Mouse (Mus musculus) hematopoietic stem cell, adult 5-6 weeks (primary cell): Measurements from ENCODE around the gene Ube2l6. TPM values are rescaled to one million over a fixed set of nuclear protein-coding genes. Genes with fewer than 3 reads are reported as not detected.
A peak's percentile ranks its signal among the peaks of the same experiment; 100 is the strongest.

Experiments used
- ATAC-seq, 2 experiments: fragments of 125-278 bp in 1 of 2; replicated peaks in 1 of 2; 2 replicates each; pipeline ENCODE4 v1.8.0; 2016 to 2017; ENCODE audit warnings: inconsistent platforms in 2 of 2, mild to moderate bottlenecking in 2 of 2, moderate number of reproducible peaks in 2 of 2, low read depth in 1 of 2, moderate TSS enrichment in 1 of 2; ENCODE audit not compliant: low FRiP score in 2 of 2, poor library complexity in 2 of 2, severe bottlenecking in 2 of 2, insufficient read depth in 1 of 2, low TSS enrichment in 1 of 2
- total RNA-seq: library from RNA; stranded (forward); fragments of 172-1452, 232-1000 nt; gene quantifications from 2 replicates; pipeline ENCODE4 v1.2.3, GENCODE M21; 2017

Gene Ube2l6
- total RNA-seq, 1 experiment from 2014 or later, result 43.4 TPM

DNA sequence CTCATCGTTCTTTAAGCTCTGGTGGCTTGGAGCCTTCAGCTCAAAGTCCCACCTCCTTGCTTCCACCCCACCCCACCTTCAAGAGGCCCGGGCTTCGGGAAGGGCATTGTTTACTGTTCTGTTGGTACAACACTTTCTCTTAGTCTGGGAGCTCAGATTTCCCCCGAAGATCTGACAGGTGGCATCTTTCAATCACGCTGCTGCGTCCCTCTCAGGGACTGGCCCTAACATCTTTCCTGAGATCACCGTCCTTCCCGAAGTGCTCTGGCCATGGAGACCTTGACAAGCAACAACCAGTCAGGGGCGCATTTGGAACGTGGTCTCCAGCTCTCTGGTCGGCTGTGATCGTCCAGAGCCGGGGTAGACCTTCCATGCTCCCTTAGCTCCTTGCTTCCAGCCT, 23.9 kb downstream of the Ube2l6 start, which contains the start of gene Smtnl1:
Gene Smtnl1, minus strand, starts transcription at position 101 of the 400 bp plus-strand sequence.
- no peak for ATAC-seq

DNA sequence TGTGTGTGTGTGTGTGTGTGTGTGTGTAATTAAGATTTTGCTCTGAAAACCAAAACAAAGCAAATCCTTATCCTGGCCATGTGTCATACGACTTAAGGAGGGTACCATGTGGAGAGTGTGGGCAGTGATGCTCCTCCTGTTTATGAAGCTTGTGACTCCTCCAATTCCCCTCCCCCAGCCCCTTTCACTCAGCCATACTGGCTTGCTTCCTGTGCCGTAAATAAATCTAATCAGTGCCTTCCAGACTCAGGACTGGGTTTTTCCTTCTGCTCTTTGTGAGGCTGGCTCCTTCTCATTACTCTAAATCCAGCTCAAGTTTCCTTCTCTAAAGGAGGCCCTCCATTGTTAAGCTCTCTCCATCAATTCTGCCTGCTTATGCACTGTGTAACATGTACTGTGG, 24.6 kb downstream of the Ube2l6 start:
- no peak for ATAC-seq

DNA sequence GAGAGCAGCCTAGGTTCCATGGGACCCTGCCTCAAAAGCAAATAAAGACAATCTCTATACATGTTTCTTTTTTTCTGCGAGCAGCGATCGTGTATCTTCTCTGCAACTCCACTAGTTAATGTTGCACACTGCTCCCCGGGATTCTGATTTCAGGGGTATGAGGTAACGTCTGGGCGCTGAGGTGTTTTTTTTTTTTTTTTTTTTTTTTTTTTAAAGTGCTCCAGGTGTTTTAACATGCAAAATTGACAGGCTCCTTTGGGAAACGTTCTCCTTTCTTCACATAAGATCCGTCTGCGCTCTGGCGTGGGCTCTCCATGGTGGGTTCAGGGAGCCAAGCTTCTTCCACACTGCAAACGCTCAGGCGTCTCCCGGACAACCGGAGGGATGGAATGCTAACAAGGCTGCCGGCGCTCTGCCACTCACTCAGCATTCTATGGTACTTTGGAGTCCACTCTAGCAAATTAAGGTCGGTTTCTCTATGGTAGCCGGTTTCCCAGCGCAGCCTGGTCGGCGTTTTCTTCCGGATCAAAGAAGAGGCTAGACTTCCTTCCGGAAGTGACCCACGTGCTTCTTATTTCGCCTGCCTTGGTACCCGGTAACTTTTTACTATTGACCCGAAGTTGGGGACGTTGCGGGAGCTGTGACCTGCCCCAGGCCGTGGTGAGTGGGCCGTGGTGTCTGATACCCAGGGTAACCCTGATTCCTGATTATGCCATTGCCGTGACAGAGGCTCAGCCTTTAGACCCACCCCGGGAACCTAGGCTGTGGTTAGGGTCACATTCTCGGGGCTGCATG, 28.1 kb downstream of the Ube2l6 start, which contains the start of gene Timm10:
Gene Timm10, plus strand, starts transcription at position 510 of the 795 bp plus-strand sequence.
- peak; percentile 85 to 93 for ATAC-seq

DNA sequence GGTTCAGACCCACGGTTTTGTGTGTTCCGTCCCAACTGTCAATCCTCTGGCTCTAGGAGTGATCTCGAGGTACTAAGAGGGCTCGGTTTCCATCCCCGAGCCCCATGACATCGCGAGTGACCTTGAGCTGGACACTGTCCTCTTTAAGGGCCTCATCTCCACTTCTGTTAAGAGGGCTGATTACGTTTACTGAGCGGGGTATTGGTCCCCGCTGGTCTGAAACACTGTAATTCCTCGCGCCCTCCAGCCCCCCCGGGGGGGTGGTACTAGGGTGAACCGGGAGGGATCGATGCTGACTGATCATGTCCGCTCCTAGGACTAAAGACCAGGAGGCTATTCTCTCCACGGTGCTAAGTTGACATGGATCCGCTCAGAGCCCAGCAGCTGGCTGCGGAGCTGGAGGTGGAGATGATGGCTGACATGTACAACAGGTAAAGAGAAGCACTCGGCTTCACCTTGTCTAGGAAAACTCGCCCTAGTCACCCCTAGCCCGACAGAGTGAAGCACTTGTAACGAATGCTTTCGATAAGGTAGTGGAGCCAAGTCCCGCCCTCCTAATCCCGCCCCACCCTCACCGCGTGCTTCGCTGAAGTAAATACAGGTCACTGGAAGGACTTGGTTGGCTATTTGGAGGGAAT, 28.8 kb downstream of the Ube2l6 start:
- 0 out of 4 replicates have a peak, but pooled peaks of 1 of the 2 experiments have one; percentile 6 for ATAC-seq

DNA sequence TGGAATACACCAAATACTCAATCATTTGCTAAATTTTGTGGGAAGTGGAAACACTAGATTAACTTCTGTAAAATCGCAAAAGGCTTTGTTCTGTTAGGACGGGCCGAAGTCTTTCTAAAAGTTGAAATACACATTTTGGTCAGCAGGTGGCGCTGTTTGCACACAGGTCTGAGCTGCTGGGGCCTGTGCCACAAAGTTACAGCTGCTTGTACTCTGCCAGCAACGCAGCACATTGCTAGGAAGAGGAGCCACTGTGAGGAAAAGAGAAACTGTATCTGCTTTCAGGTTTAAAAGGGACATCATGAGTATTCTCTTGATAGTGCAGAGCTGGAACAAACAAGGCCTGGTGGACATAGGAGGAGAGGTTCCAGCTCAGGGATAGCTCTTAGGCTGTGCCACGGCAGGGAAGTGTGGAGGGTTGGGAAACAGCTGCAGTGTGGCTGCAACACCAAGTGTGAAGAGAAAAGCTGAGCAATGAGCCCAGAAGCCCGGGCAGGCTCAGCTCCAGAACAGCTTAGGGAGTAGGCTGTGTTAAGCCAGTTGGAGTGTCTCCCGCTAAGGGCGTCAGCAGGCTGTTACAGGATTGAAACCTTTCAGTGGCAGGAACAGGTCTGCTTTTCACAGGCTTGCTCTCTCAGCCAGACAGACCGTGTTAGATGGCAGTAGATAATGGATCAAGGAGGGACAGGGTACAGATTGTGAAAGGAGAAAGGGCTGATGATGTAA, 33.2 kb downstream of the Ube2l6 start:
- peak; percentile 61 to 78 for ATAC-seq

DNA sequence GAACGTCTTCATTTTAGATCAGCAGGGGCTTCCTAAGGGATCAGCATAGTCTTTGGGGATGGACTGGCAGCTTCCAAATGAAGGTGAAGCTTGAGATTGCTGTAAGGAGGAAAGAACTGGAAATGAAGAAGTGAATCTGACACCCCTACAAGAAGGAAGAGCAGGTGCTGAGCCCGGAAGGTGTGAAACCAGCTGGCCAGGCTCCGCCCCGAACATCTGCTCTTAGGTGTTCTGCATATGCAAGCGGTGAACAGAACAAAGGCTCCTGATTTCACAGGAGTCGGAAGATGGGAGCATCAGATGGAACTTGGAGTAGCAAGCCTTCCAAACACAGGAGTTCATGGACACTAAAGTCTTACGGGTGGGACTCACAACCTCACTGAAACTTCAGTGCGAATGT, 38.5 kb downstream of the Ube2l6 start:
- ATAC-seq, result no peak

DNA sequence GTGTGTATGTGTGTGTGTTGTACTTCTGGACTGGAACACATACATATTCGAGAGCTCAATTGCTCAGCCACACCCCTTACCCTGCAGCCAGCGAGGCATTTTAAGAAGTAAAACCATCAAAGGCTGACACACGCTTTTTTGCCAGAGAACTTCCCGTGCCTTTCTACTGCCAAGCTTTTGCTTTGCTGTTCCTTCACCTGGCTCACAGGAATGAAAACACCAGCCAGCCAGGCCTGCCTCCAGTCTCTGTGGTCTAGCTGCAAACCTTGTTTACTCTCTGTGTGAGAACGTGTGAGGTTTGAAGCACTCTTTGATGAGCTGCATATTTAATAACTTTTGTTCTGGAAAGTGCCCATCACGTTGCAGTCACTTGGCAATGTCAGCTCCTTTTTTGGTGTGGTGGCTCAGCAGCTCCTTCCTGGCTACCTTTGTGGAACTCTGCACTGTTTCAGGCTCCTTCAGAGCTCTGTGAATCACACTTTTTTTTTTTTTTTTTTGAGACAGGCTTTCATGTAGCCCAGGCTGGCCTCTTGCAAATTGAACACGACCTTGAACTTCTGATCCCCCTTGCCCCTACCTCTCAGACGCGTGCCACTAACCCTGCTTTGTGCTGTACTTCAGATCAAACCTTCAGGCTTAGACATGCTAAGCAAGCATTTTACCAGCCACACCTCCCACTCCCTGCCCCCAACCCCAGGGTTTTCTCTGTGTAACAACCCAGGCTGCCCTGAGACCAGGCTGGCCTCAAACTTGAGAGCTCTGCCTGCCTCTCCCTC, 39.4 kb downstream of the Ube2l6 start:
- no peak for ATAC-seq

DNA sequence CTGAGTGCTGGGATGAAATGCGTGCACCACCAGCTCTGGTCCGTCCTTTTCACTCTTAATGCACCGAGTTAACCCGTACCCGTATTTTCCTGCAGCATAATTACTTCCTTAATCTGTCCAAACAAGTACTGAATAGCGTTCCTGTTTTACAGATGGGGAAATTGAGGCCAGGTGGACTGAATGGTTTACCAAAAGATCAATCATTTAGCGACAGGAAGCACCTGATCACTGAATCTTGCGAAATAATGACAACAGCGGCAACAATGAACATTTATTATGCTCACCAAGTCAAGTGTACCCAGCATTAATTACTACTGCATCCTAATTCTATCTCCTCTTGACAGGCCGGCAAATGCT, 39.9 kb downstream of the Ube2l6 start, which contains the start of gene Slc43a1:
Gene Slc43a1, plus strand, starts transcription at position 258 of the 357 bp plus-strand sequence.
- ATAC-seq, result no peak

DNA sequence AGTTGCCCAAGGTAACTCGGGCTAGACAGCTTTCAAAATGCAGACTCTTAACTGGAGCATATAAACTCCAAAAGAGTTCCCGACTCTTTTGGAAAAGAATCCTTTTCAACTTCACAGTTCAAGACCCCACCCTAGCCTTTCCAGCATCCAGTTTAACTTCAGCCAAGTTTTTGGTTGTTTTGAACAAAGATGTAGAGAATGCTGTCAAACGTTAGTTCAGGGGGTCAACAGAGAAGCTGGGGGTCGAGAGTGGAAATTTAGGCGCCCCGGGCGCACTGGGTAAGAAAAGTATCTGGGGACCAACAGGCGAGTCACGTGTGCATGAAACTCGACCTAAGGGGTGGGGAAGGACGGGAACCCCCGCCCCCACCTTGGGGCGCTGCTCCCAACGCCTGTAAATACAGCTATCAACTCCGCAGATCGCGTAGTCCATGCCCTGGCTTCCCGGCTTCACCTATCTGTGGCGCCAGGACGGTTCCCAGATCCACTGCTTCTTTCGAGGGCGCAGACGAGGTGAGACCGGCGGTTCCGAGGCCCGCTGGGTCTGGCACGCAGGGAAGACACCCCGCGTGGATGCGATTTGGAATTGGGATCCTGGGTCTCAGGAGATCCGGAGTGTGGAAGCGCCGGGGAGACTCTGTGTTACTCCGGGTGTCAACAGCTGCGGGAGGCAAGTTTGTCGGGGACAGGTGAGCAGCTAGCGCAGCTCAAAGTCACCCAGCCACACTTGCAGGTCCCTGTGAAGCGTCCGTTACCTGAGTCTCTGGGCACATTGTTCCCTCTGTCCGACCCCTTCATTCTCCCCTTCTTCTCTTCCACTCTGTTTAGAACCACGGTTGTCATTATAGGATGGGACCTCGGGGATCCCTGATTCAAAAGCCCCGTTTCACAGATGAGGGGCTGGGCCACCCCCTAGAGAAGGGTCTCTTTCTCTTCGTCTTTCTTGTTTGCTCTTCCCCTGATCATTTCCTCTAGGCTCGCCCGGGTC, 40.7 kb downstream of the Ube2l6 start:
- ATAC-seq, result no peak

DNA sequence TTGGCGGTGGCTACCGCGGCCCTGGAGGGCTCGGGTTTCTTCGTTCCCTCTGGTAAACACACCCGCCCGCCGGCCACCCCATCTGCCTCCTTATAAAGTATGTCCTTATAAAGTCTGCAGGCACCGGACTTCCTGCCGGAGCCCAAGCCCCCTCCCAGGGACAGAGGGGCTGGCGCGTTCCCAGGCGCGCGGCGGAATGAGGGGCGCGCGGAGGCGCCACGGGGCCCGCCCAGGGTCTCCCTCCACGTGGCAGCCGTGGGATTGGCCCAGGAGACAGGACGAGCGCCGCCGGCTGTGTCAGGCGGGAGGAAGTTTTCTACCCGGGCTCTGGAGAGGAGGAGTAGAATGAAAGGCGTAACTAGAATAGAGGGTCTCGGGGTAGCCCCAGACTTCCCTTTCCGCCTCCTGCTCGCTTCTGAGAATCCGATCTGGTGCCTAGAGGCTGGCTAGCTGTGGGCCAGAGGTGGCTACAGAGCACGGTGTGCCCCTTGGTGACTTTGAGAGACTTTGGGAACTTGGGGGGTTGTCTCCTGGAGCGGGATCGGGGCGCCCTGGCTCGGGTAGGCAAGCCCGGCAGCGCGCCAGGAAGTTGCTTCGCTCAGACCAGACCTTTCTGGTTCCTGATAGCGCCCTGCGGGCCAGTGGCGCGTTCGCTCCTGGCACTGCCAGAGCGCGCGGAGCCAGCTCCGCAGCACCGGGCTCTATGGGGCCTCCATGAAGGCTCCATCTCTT, 41.6 kb downstream of the Ube2l6 start:
- ATAC-seq, result peak; percentile 59 to 75

DNA sequence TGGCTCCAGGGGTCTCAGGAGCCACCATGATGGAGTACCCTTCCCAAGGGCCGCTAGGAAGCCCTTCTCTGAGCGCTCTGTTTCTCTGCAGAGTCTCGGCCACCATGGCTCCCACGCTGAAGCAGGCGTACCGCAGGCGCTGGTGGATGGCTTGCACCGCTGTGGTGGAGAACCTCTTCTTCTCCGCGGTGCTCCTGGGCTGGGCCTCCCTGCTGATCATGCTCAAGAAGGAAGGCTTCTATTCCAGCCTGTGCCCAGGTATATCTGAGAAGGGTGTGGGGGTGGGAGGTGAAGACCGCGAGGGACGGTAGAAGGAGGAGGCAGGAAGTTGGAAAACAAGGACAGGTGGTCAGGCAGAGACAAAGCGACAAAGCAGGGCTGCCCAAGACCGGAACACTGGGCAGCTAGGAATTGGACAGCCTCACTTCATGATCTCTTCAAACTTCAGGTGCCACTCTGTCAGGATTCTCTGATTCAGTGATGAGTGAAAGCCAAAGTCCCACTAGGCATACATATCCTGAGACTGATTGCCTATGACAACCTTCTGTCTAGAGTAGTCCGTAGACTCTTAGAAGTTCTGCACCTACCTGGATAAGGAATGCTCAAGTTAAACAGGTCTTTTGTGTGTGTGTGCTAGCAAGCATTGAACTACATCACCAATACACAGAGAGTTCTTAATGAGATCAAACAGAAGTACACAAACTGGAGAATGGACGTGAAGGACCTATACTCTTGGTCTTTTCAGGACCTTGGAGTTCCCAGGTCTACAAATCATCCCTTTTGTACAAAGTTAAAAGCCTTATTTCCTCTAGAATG, 42.3 kb downstream of the Ube2l6 start:
- ATAC-seq, result peak; percentile 3 to 16; a peak in 1 of 4 replicates

DNA sequence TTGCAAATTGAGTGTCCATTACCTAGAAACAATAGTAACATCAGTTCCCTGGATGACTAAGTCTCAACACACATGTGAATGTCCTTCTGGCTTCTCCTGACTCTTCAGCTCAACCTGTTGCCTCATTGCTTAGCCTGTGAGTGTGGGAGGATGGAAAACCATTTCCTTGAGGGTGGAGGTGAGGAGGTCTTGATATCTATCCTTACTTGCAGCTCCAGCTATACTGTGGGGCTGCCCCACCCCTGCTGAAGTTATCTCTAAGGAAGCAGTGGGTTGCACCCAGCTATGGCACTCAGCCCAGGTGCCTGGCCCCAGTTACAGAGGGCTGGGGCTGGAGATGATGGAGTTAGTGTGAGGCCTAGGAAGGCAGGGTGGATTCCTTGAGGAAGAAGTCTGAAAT, 43.3 kb downstream of the Ube2l6 start:
- peak in 1 of 2 experiments; percentile 26; a peak in 1 of 4 replicates for ATAC-seq

DNA sequence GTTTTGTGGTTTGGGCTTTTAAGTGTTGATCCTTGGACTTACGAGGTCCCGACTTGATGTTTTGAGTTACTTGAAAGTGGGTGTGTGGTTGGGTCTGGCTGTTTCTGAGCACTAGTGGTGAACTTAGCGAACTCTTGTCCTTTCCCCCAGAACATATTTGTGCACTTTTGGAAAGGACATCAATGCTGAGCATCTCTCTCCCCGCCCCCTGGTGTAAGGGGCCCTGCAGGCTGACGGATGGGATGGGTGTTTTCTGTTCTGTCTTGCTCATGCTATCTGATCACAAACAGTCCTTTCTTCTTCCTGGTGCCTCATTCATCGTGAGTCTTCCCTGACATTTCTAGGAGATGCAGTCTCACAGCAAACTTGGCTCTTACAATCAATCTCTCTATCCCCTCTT, 45.0 kb downstream of the Ube2l6 start:
- ATAC-seq, result no peak

DNA sequence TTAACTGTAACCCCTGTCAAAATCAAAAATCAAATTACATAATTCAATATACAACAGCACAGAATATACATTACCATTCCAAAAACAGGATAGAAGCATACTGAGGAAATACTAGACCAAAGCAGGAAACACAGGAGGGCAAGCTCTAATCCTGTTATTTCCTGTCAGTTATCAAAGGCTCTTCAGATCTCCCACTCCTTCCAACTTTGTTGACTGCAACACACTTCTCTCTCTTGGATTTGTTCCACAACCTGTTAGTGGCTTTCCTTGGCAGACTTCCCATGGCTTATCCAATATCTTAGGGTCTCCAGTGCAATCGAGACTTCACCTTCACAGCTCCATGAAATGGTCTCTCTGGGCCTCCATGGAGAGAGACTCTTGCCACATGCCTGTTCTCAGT, 46.6 kb downstream of the Ube2l6 start:
- no peak for ATAC-seq
